Mouse (Mus musculus) liver, embryonic 11.5 days (tissue): ENCODE results near the gene Egflam. TPM values are rescaled to one million over a fixed set of nuclear protein-coding genes. Genes with fewer than 3 reads are reported as not detected.

Experiments
- ATAC-seq: fragments of 200-750 bp; cut with Nextera tagmentation; replicated peaks from 2 replicates; pipeline ENCODE4 v1.8.0; 2017; ENCODE audit warnings: moderate number of reproducible peaks, mild to moderate bottlenecking, moderate TSS enrichment, moderate library complexity; ENCODE audit not compliant: low FRiP score
- DNase-seq: peaks from one replicate; pipeline ENCODE4 v3.0.0-alpha.2; 2017; ENCODE audit warnings: low spot score
- H3K27ac ChIP-seq: fragments of 300-500 bp; sonication (generic); 2 replicates; pipeline ENCODE4 v1.5.1; 2014; ENCODE audit warnings: mild to moderate bottlenecking, low read depth, low read length, control low read depth
- H3K27me3 ChIP-seq: fragments of 300-500 bp; sonication (generic); replicated peaks from 2 replicates; pipeline ENCODE4 v1.6.1; 2014; ENCODE audit warnings: low read length, mixed read lengths; ENCODE audit not compliant: control insufficient read depth, insufficient read depth
- H3K36me3 ChIP-seq: fragments of 300-500 bp; sonication (generic); 2 replicates; pipeline ENCODE4 v1.6.1; 2014; ENCODE audit warnings: mild to moderate bottlenecking, low read length, moderate library complexity, mixed read lengths; ENCODE audit not compliant: control insufficient read depth, insufficient read depth
- H3K4me1 ChIP-seq: fragments of 300-500 bp; sonication (generic); replicated peaks from 2 replicates; pipeline ENCODE4 v1.6.1; 2014; ENCODE audit warnings: low read length, mixed read lengths; ENCODE audit not compliant: control insufficient read depth, insufficient read depth
- H3K4me2 ChIP-seq: fragments of 300-500 bp; sonication (generic); 2 replicates; pipeline ENCODE4 v1.6.1; 2014; ENCODE audit warnings: mild to moderate bottlenecking, control low read depth, moderate library complexity
- H3K4me3 ChIP-seq: fragments of 300-500 bp; sonication (generic); 2 replicates; pipeline ENCODE4 v1.5.1; 2014; ENCODE audit warnings: low read depth, low read length, control low read depth
- H3K9ac ChIP-seq: fragments of 300-500 bp; sonication (generic); 2 replicates; pipeline ENCODE4 v1.6.1; 2014; ENCODE audit warnings: low read depth, low read length, control low read depth
- H3K9me3 ChIP-seq: fragments of 300-500 bp; sonication (generic); 2 replicates; pipeline ENCODE4 v1.6.1; 2016; ENCODE audit warnings: low read length, inconsistent platforms, mixed read lengths; ENCODE audit not compliant: control insufficient read depth
- WGBS: fragments of 180-500 bp; shearing (Covaris S2); extraction: QIAGEN DNeasy Blood & Tissue Kit; methylation state at CpG from one replicate; pipeline ENCODE4 v1.1.7; 2014; 5-methylcytosine and 5-hydroxymethylcytosine counted together
- polyA plus RNA-seq: library from polyadenylated mRNA; unstranded; fragments of >200 nt; fragmentation: Nextera tagmentation; extraction: Ambion mirVana; gene quantifications from 2 replicates; pipeline ENCODE4 v1.2.1, GENCODE M21; 2014

The Egflam gene
- polyA plus RNA-seq, 1 experiment from 2014 or later, result 2.8 TPM

- WGBS, result 54% methylated on average over 6 of the region's 6 CpGs
- Histone ChIP-seq H3K9me3 (no peaks in the 10 kb centered on the region), H3K27me3 (peaks cover 24% of the 10 kb centered on the region), H3K36me3 (no peaks in the 10 kb centered on the region), H3K9ac (no peak overlapping the region), H3K4me1 (no peaks in the 10 kb centered on the region), H3K4me3 (no peak overlapping the region), H3K4me2 (no peak overlapping the region), H3K27ac (no peak overlapping the region)
- DNase-seq (no peak), ATAC-seq (no peak)
Observed at GRCm38 (mm10) chr15:7217273-7217598, 181.0 kb downstream of the Egflam start.

GRCm38 (mm10) chr15:7216581-7217272 lies 181.5 kb downstream of the Egflam start:
- no peaks in the 10 kb centered on the region for H3K4me1 ChIP-seq
- no peak for DNase-seq
- ATAC-seq, result no peak

GRCm38 (mm10) chr15:7215845-7216244 lies 182.3 kb downstream of the Egflam start:
- peaks cover 20% of the 10 kb centered on the region for H3K27me3 ChIP-seq
- no peak overlapping the region for H3K9ac ChIP-seq
- no peak for ATAC-seq
- H3K27ac ChIP-seq, result no peak overlapping the region
- no peaks in the 10 kb centered on the region for H3K9me3 ChIP-seq
- H3K4me1 ChIP-seq, result no peaks in the 10 kb centered on the region
- H3K4me3 ChIP-seq, result no peak overlapping the region
- H3K4me2 ChIP-seq, result no peak overlapping the region
- no peak for DNase-seq
- H3K36me3 ChIP-seq, result no peaks in the 10 kb centered on the region
- WGBS, result 87% methylated on average over 3 of the region's 3 CpGs

More at GRCm38 (mm10) chr15:7216581-7217272, 181.5 kb downstream of the Egflam start:
- peaks cover 20% of the 10 kb centered on the region for H3K27me3 ChIP-seq
- no peak overlapping the region for H3K27ac ChIP-seq
- no peaks in the 10 kb centered on the region for H3K36me3 ChIP-seq
- no peak overlapping the region for H3K4me3 ChIP-seq
- no peak overlapping the region for H3K9ac ChIP-seq
- WGBS, result 58% methylated on average over 9 of the region's 9 CpGs
- H3K9me3 ChIP-seq, result no peaks in the 10 kb centered on the region
- H3K4me2 ChIP-seq, result no peak overlapping the region

- no peak for DNase-seq
- H3K4me3 ChIP-seq, result no peak overlapping the region
- no peak for ATAC-seq
- no peak overlapping the region for H3K9ac ChIP-seq
- no peaks in the 10 kb centered on the region for H3K36me3 ChIP-seq
- H3K4me2 ChIP-seq, result no peak overlapping the region
- no peaks in the 10 kb centered on the region for H3K9me3 ChIP-seq
- H3K27ac ChIP-seq, result no peak overlapping the region
- no peaks in the 10 kb centered on the region for H3K4me1 ChIP-seq
- WGBS, result 39% methylated on average over 1 of the region's 1 CpGs
- peaks cover 12% of the 10 kb centered on the region for H3K27me3 ChIP-seq
Observed at GRCm38 (mm10) chr15:7213683-7214082, 184.5 kb downstream of the Egflam start.

GRCm38 (mm10) chr15:7208180-7208579 lies 190.0 kb downstream of the Egflam start:
- no peak for DNase-seq
- Histone ChIP-seq H3K4me3 (no peak overlapping the region), H3K27me3 (peaks cover 17% of the 10 kb centered on the region), H3K9me3 (no peaks in the 10 kb centered on the region), H3K4me2 (no peak overlapping the region), H3K4me1 (no peaks in the 10 kb centered on the region; the same call in 1 of the 2 replicates), H3K9ac (no peak overlapping the region), H3K36me3 (no peaks in the 10 kb centered on the region), H3K27ac (no peak overlapping the region)
- ATAC-seq, result no peak
- 79% methylated on average over 9 of the region's 9 CpGs for WGBS

GRCm38 (mm10) chr15:7207292-7207691 lies 190.9 kb downstream of the Egflam start:
- Histone ChIP-seq H3K27me3 (peaks cover 20% of the 10 kb centered on the region), H3K4me3 (no peak overlapping the region), H3K36me3 (no peaks in the 10 kb centered on the region), H3K9me3 (no peaks in the 10 kb centered on the region), H3K9ac (no peak overlapping the region), H3K4me1 (no peaks in the 10 kb centered on the region; the same call in 1 of the 2 replicates), H3K4me2 (no peak overlapping the region), H3K27ac (no peak overlapping the region)
- DNase-seq (no peak), ATAC-seq (no peak)
- WGBS, result 77% methylated on average over 7 of the region's 7 CpGs

- H3K4me3 ChIP-seq, result no peak overlapping the region
- no peak overlapping the region for H3K27ac ChIP-seq
- no peak for ATAC-seq
- no peaks in the 10 kb centered on the region for H3K36me3 ChIP-seq
- H3K27me3 ChIP-seq, result peaks cover 20% of the 10 kb centered on the region
- DNase-seq, result no peak
- no peak overlapping the region for H3K9ac ChIP-seq
- WGBS, result 51% methylated on average over 5 of the region's 5 CpGs
- no peaks in the 10 kb centered on the region for H3K9me3 ChIP-seq
- H3K4me1 ChIP-seq, result no peaks in the 10 kb centered on the region; the same call in none of the 2 replicates
- no peak overlapping the region for H3K4me2 ChIP-seq
Observed at GRCm38 (mm10) chr15:7206110-7206509, 192.1 kb downstream of the Egflam start.

- WGBS, result 86% methylated on average over 13 of the region's 13 CpGs
- no peak for ATAC-seq
- H3K4me1 ChIP-seq, result no peaks in the 10 kb centered on the region; the same call in none of the 2 replicates
Observed at GRCm38 (mm10) chr15:7204917-7205316, 193.3 kb downstream of the Egflam start.

GRCm38 (mm10) chr15:7203606-7204330 lies 194.4 kb downstream of the Egflam start:
- no peak for DNase-seq
- no peak overlapping the region for H3K4me3 ChIP-seq
- 56% methylated on average over 9 of the region's 9 CpGs for WGBS
- no peak overlapping the region for H3K4me2 ChIP-seq
- H3K36me3 ChIP-seq, result no peaks in the 10 kb centered on the region
- no peaks in the 10 kb centered on the region; the same call in none of the 2 replicates for H3K4me1 ChIP-seq
- H3K9me3 ChIP-seq, result no peaks in the 10 kb centered on the region
- H3K27me3 ChIP-seq, result peaks cover 17% of the 10 kb centered on the region
- no peak overlapping the region for H3K9ac ChIP-seq
- H3K27ac ChIP-seq, result no peak overlapping the region
- ATAC-seq, result no peak; the same call in 1 of the 2 replicates

More at GRCm38 (mm10) chr15:7204917-7205316, 193.3 kb downstream of the Egflam start:
- no peak overlapping the region for H3K9ac ChIP-seq
- H3K36me3 ChIP-seq, result no peaks in the 10 kb centered on the region
- no peak overlapping the region for H3K4me3 ChIP-seq
- no peaks in the 10 kb centered on the region for H3K9me3 ChIP-seq
- H3K4me2 ChIP-seq, result no peak overlapping the region
- DNase-seq, result no peak
- no peak overlapping the region for H3K27ac ChIP-seq
- H3K27me3 ChIP-seq, result peaks cover 17% of the 10 kb centered on the region
